Mouse (Mus musculus) erythroblast, embryonic 14.5 days (primary cell): ENCODE data around the gene Gm17655. TPM values are rescaled to one million over a fixed set of nuclear protein-coding genes. Genes with fewer than 3 reads are reported as not detected.
"Not testable (repeated sequence)": the region's sequence is repeated elsewhere in the genome, so short reads cannot be mapped to it uniquely, and the experiment has no call there.

Experiments
- H3K27me3 ChIP-seq: 2 replicates; pipeline ENCODE4 v1.6.1; 2012; ENCODE audit warnings: inconsistent platforms; ENCODE audit not compliant: control insufficient read depth
- H3K36me3 ChIP-seq: 2 replicates; pipeline ENCODE4 v1.6.1; 2012; ENCODE audit warnings: mild to moderate bottlenecking, inconsistent platforms; ENCODE audit not compliant: control insufficient read depth
- H3K4me1 ChIP-seq: 2 replicates; pipeline ENCODE4 v1.6.1; 2012; ENCODE audit warnings: inconsistent platforms; ENCODE audit not compliant: control insufficient read depth
- H3K4me3 ChIP-seq: replicated peaks from 2 replicates; pipeline ENCODE3; 2012; ENCODE audit warnings: moderate library complexity, mild to moderate bottlenecking, inconsistent platforms
- H3K9me3 ChIP-seq: 2 replicates; pipeline ENCODE4 v1.6.1; 2012; ENCODE audit warnings: low read length, inconsistent platforms, mixed read lengths; ENCODE audit not compliant: control insufficient read depth
- GATA1 ChIP-seq: IDR thresholded peaks from 2 replicates; pipeline ENCODE4 v1.6.1; 2012; ENCODE audit warnings: low read length, inconsistent platforms, mixed read lengths
- TAL1 ChIP-seq: IDR thresholded peaks from 3 replicates; pipeline ENCODE4 v1.6.1; 2012; ENCODE audit warnings: low read length, inconsistent platforms, mixed read lengths
- polyA plus RNA-seq: library from polyadenylated mRNA; stranded (reverse); fragments of >175 nt; gene quantifications from 2 replicates; pipeline ENCODE4 v1.2.3, GENCODE M21; 2012

Gm17655 gene
- polyA plus RNA-seq: not detected in 2 replicates

- H3K4me1 ChIP-seq, H3K36me3 ChIP-seq, H3K27me3 ChIP-seq, H3K4me3 ChIP-seq: not testable (repeated sequence)
- peaks cover 18% of the 10 kb centered on the region for H3K9me3 ChIP-seq
Measured at GRCm38 (mm10) chr5:110072413-110072812, at the start of gene Gm17655. Gm17655 (minus strand) TSS chr5:110072513.

GRCm38 (mm10) chr5:110109991-110110441, 37.7 kb upstream of the Gm17655 start, which contains the start of gene Zfp605:
Zfp605 (plus strand) TSS chr5:110110092.
- peaks cover 26% of the 10 kb centered on the region for H3K36me3 ChIP-seq
- TF ChIP-seq TAL1 (no peak), GATA1 (no peak)
- no peaks in the 10 kb centered on the region for H3K27me3 ChIP-seq
- H3K9me3 ChIP-seq: peaks cover 3% of the 10 kb centered on the region
- peak within 1 kb of the TSS; percentile 81 for H3K4me3 ChIP-seq
- H3K4me1 ChIP-seq: peaks cover 43% of the 10 kb centered on the region

- H3K36me3 ChIP-seq: peaks cover 40% of the 10 kb centered on the region
- TF ChIP-seq GATA1: no peak
- TF ChIP-seq TAL1: no peak
- H3K4me1 ChIP-seq: peaks cover 47% of the 10 kb centered on the region
- no peaks in the 10 kb centered on the region; the same call in 1 of the 2 replicates for H3K27me3 ChIP-seq
- H3K9me3 ChIP-seq: peaks cover 13% of the 10 kb centered on the region
- H3K4me3 ChIP-seq: peak overlapping the region; percentile 69
Measured at GRCm38 (mm10) chr5:110108305-110108628, 36.0 kb upstream of the Gm17655 start.

GRCm38 (mm10) chr5:110107581-110108304, 35.4 kb upstream of the Gm17655 start, which contains the start of gene Gtpbp6:
Gtpbp6 (minus strand) TSS chr5:110108197.
- H3K4me1 ChIP-seq: peaks cover 47% of the 10 kb centered on the region
- H3K36me3 ChIP-seq: peaks cover 44% of the 10 kb centered on the region
- peaks cover 13% of the 10 kb centered on the region for H3K9me3 ChIP-seq
- peak within 1 kb of the TSS; percentile 69 for H3K4me3 ChIP-seq
- no peaks in the 10 kb centered on the region; the same call in 1 of the 2 replicates for H3K27me3 ChIP-seq
- TF ChIP-seq GATA1: no peak
- TF ChIP-seq TAL1: no peak

- Histone ChIP-seq H3K4me1 (peaks cover 52% of the 10 kb centered on the region), H3K27me3 (no peaks in the 10 kb centered on the region; the same call in none of the 2 replicates), H3K36me3 (peaks cover 47% of the 10 kb centered on the region), H3K9me3 (peaks cover 13% of the 10 kb centered on the region), H3K4me3 (peak overlapping the region; percentile 69)
- TF ChIP-seq GATA1 (no peak), TAL1 (no peak)
Measured at GRCm38 (mm10) chr5:110106901-110107564, 34.7 kb upstream of the Gm17655 start.

- H3K9me3 ChIP-seq: peaks cover 13% of the 10 kb centered on the region
Measured at GRCm38 (mm10) chr5:110106140-110106871, 34.0 kb upstream of the Gm17655 start.

GRCm38 (mm10) chr5:110104616-110105380, 32.5 kb upstream of the Gm17655 start:
- Histone ChIP-seq H3K4me3 (no peak overlapping the region), H3K4me1 (peaks cover 61% of the 10 kb centered on the region), H3K27me3 (peaks cover 22% of the 10 kb centered on the region), H3K36me3 (peaks cover 47% of the 10 kb centered on the region), H3K9me3 (peaks cover 13% of the 10 kb centered on the region)
- TF ChIP-seq TAL1: no peak
- no peak for TF ChIP-seq GATA1

More at GRCm38 (mm10) chr5:110106140-110106871, 34.0 kb upstream of the Gm17655 start:
- peaks cover 47% of the 10 kb centered on the region for H3K36me3 ChIP-seq
- peaks cover 7% of the 10 kb centered on the region for H3K27me3 ChIP-seq
- no peak for TF ChIP-seq TAL1
- TF ChIP-seq GATA1: no peak
- peak overlapping the region; percentile 69 for H3K4me3 ChIP-seq
- H3K4me1 ChIP-seq: peaks cover 59% of the 10 kb centered on the region

GRCm38 (mm10) chr5:110103901-110104615, 31.7 kb upstream of the Gm17655 start:
- H3K27me3 ChIP-seq: peaks cover 25% of the 10 kb centered on the region
- peaks cover 59% of the 10 kb centered on the region for H3K4me1 ChIP-seq
- TF ChIP-seq TAL1 (no peak), GATA1 (no peak)
- no peak overlapping the region for H3K4me3 ChIP-seq
- H3K36me3 ChIP-seq: peaks cover 47% of the 10 kb centered on the region
- H3K9me3 ChIP-seq: peaks cover 13% of the 10 kb centered on the region
